In the genomic region with DNA sequence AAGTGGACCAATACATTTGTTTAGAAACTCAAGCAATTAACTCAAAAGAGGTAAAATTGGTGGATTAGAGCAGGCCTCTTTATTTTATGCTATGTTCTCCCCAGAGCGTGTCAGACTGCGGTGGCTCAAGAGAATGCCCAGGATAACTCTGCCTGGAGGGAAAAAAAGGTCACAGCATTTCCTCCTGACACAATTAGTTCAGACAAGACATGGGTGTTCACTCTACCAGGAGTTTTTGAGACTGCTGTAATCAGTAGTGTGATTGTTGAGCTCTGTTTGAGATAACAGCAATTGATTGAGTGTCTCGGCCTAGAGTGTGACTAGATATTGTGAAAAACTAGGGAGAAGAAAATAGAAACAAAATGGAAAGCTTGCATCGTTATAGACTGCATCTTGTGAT, we compare ENCODE assay signal across 22 mouse cellular contexts.
A peak's percentile ranks its signal among the peaks of the same experiment; 100 is the strongest.
DNase-seq lines count a peak whose midpoint lies in the region; ATAC-seq lines count a peak whose summit lies in the region.
"Had no signal": no experiment of that assay in that cellular context is flagged by ENCODE, and none has a peak within 500 bp of the region (broad histone marks: within the 10 kb centered on the region; RNA-seq: fewer than 3 reads in every experiment).

No protein-coding gene starts in this region.

- no peak overlapping the region for H3K9ac ChIP-seq in intestine, embryonic 15.5 days

- 75% methylated on average over 4 of the region's 4 CpGs for WGBS in intestine, embryonic 15.5 days

- no peak overlapping the region for H3K4me3 ChIP-seq in intestine, embryonic 15.5 days (replicated peaks)

- peak; percentile 12 for DNase-seq in Muller cell, postnatal 12 days (ENCODE audit: inconsistent ontology term)
- peak; percentile 52 for DNase-seq in retina, embryonic 14.5 days (ENCODE audit: low spot score)
- peak; percentile 63 for DNase-seq in retina, postnatal 1 day
- DNase-seq in adrenal gland, adult 8-10 months: no peak
- DNase-seq: adrenal gland, adult 2 months; adrenal gland, postnatal 10 days; adrenal gland, postnatal 14 days; adrenal gland, postnatal 25 days; adrenal gland, postnatal 36 days; B cell, adult 2 months; cerebellum, adult 11 months; cerebellum, adult 11-12 months; cerebellum, adult 18-20 months; cerebellum, adult 2 months; cerebellum, adult 8-10 months had no signal

- no peaks in the 10 kb centered on the region for H3K9me3 ChIP-seq in intestine, embryonic 15.5 days
- H3K9me3 ChIP-seq: G1E had no signal

- H3K4me2 ChIP-seq in intestine, embryonic 15.5 days (replicated peaks): no peak overlapping the region

- H3K27ac ChIP-seq in intestine, embryonic 15.5 days: no peak overlapping the region

- no peaks in the 10 kb centered on the region for H3K27me3 ChIP-seq in intestine, embryonic 15.5 days (replicated peaks)
- H3K27me3 ChIP-seq: CH12.LX, Patski had no signal

- no peaks in the 10 kb centered on the region for H3K4me1 ChIP-seq in intestine, embryonic 15.5 days (replicated peaks)

- no peaks in the 10 kb centered on the region for H3K36me3 ChIP-seq in intestine, embryonic 15.5 days
- H3K36me3 ChIP-seq: G1E had no signal

- ATAC-seq in intestine, embryonic 15.5 days: no peak
- no peak for ATAC-seq in megakaryocyte progenitor cell, adult 5-6 weeks (replicated peaks; ENCODE audit: poor library complexity)
- ATAC-seq: activated CD4-positive, CD25-positive, alpha-beta regulatory T cell, adult 4 months; CD4-positive, CD25-positive, alpha-beta regulatory T cell, adult 4 months; Patski had no signal
